Mouse (Mus musculus): Measurements from ENCODE around the gene Drc7.
A peak's percentile ranks its signal among the peaks of the same experiment; 100 is the strongest.

The Drc7 gene

DNA sequence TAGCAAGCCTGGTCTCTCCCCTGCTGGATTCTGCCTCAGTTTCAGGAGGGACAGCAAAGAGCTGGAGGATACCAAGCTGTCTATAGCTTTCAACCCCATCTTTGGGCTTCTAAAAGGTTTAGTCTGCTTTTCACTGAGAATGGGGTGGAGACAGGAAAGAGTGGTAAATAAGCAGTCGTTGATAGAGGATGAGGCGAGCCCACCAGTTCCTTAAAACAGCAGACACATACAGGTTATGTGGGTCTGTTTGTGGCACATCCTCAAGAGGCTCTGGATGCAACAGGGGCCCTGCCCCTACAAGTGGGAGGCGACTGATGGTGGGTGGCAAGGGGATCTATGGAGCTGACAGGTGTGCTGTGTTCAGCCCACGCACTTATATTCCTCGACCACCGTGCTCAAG, 3.8 kb downstream of the Drc7 start:
- no peak for DNase-seq (ENCODE audit: extremely low read depth, low read depth, low spot score)

DNA sequence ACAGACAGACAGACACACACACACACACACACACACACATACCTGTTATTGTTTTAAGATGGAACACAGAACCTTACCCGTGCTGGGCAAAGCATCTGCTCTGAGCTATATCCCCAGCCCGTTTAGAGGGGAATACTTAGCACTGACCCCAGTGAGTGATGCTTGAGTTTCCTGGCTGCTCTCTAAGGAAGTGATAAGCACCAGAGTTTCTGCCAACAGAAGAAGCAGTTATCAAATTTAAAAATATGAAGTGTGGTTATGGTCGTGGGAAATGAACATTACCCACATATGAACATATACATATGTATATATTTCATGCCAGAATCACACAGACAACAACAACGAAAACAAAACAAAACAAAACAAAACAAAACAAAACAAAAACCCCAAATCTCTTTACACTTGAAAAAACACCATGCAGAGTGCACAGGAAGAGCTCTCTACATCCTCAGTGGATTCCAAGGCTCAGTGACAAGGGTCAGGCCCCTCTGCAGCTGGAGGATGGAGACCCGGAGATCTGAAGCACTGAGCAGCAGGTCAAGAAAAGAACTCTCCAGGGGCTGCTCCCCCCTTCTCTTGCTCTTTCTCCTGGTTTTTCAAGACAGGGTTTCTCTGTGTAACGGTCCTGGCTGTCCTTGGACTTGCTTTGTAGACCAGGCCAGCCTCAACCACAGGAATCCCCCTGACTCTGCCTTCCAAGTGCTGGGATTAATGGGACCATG, 5.1 kb downstream of the Drc7 start:
- no peak for DNase-seq (ENCODE audit: extremely low read depth, low read depth, low spot score)

DNA sequence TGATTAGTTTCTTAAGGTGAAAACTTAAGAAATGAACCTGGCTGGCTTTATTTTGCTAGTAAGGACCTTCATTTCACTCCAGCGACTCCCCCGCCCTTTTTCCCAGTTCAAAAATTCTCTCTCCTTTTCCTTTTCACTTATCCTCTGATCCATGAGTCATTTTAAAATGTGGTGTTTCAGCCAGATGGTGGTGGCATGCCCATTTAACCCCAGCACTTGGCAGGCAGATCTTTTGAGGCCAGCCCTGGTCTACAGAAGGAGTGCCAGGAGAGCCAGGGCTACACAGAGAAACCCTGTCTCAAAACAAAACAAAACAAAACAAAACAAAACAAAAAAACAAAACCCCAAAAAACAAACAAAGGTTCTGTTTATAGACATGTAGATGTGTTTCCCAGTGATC, 9.6 kb downstream of the Drc7 start:
- DNase-seq (ENCODE audit: extremely low read depth, low read depth, low spot score) = no peak

DNA sequence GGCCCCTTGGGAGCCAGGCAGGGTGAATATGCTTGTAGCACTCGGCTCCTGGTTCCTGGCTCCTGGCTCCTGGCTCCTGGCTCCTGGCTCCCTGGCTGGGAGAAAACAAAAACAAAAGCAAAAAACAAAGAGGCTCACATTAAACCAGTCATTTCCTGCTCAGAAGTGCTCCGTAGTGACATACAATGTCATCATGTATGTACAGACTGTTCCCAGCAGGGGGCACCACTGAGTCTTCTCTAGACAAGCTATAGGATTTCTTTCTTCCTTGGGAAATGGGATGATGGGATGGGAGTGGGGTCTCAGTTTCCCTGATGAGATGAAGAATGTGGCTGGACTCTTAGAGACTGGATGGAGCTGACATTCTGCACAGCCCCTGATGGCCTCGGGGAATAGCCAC, 12.7 kb downstream of the Drc7 start:
- DNase-seq (ENCODE audit: extremely low read depth, low read depth, low spot score) = no peak

DNA sequence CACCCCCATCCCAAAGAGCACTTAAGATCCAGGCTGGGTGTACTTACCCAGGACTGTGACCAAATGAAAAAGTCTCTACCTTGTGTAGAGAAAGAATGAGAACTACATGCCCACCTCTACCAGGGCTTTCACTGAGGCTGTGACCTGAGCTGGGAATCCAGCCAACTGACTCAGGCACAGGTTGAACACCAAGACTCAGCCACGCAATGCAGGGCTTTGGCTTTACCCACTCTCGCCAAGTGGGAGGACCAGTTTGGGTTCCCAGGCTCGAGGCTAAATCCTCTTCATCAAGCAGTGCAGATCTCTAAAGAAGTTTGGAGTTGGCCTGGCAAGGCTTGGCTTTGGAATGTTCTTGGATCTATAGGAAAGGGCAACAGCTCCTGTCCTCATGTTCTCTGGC, 20.6 kb downstream of the Drc7 start:
- DNase-seq (ENCODE audit: extremely low read depth, low read depth, low spot score) = peak; percentile 65

DNA sequence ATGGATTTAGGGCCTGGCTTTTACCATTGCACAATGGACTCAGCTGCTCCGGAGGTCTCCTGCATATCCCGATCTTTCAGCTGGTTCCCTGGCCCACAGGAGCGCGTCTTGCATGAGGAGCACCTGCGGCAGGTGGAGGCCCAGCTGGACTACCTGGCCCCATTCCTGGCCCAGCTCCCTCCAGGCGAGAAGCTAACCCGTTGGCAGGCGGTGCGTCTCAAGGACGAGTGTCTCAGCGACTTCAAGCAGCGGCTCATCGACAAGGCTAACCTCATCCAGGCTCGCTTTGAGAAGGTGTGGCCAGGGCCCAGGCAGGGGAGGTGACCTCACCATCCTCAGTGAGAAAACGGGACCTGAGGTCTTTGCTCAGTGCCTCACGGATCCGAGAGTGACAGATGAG, 21.2 kb downstream of the Drc7 start:
- no peak for DNase-seq (ENCODE audit: extremely low read depth, low read depth, low spot score)

DNA sequence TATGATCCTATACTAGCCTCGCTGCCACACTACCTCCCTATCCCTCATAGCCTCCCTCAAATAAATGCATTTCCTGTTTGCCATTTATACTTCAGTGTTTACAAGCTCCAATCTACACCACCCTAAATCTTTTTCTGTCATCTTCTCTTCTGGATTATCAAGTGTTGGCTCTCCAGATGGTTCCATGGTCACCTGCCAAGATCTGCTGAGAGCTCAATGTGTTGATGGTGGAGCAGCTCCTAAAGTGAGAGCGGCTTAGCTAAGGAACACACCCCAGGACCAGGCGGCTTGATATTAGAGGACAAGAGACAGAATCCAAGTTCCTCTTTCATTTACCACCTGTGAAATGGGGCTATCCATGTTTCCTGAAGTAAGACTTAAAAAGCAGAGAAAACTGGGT, 23.2 kb downstream of the Drc7 start:
- DNase-seq (ENCODE audit: extremely low read depth, low read depth, low spot score) = no peak

DNA sequence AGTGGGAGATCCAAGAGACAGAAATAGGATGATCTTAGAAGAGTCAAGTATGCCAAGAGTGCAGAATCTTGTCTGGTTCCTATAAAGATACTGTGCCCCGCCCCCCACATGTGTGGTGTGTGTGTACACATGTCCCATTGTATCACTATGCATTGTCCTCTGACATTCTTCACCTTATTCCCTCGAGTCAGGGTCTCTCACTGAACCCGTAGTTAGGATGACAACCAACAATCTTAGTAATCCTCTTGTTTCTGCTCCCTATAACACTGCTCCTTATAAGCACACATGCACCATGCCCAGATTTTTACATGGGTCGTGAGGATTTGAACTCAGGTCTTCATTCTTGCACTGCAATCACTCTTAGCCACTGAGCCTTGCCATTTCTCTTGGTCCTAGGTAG, 24.4 kb downstream of the Drc7 start:
- DNase-seq (ENCODE audit: extremely low read depth, low read depth, low spot score) = no peak

DNA sequence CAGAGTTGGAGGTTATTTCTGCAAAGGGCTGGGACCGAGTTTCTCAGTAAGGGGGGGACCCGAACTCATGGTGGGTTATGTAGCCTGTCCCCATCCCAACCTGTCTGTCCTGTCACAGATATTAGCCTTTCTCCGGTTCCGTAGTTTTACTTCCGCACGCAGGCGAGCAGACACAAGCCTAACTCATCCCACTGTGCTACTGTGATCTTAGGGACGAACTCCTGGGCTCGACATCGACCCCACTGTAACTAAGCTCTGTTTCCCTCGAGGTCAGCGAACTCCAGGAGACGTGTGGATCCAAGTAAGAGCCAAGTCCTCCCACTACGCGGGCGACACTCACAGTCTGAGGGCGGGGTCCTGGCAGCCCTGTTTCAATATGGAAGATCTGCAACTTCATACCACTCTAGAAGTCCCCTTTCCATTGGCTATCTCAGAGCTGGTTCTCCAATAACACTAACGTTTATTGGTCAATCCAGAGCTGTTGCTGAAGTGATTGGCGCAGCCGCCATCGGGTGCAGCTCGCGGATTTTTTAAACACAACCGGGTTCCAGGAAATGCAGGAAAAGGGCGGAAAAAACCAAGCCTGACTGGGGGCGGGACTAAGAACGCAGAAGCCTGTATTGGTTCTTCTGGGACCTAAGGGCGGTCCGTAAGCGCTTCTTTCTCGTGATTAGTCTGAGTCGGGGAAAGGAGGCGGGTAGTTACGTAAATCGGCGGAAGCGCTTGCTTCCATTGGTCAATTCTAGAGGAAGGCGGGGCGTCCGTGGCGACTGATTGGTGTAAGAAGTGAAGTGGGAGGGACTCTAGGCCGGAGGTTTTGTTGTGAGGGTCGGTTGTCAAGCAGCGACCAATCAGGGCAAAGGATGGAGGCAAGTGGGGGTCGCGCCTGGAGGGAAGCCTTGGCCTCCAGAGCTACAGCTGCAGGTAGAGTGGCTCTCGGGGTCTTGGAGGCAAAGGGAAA, 25.8 kb downstream of the Drc7 start, which contains the start of gene Katnb1:
Katnb1 (plus strand) TSS at position 806 of the 961 bp plus-strand sequence.
- DNase-seq (ENCODE audit: extremely low read depth, low read depth, low spot score) = peak; percentile 100

DNA sequence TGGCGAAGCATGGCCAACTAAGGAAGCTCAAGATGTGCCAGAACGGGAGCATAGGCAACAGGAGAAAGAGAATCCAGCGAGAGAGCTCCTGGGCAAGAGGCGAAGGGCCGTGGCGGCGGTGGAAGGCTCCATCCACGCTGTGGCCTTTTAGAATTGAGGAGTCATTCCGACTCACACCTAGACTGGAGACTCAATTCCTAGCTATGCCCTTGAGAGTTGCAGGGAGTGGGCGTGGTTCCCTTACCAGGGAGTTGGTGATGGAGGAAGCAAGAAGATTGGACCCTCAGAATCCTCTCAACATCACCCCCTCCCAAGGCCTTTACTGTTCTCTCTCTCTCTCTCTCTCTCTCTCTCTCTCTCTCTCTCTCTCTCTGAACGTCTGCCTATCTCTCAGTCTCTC, 26.7 kb downstream of the Drc7 start:
- no peak for DNase-seq (ENCODE audit: extremely low read depth, low read depth, low spot score)

DNA sequence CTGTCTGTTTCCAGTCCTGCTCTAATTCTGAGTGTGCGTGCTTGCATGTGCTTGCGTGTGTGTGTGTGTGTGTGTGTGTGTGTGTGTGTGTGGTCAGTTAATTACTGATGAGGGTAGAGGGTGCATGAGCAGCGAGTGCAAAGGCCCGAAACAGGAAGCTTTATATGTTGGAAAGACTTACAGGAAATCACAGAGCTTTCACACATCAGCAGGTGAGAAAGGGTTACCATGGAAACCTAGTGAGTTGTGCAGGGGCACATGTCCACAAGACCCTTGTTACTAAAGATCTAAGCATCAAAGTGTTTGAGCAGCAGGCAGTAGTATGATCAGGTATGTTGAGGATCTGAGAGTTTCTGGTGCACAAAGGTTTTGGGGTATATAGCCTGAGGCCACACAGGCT, 29.4 kb downstream of the Drc7 start:
- DNase-seq (ENCODE audit: extremely low read depth, low read depth, low spot score) = no peak

DNA sequence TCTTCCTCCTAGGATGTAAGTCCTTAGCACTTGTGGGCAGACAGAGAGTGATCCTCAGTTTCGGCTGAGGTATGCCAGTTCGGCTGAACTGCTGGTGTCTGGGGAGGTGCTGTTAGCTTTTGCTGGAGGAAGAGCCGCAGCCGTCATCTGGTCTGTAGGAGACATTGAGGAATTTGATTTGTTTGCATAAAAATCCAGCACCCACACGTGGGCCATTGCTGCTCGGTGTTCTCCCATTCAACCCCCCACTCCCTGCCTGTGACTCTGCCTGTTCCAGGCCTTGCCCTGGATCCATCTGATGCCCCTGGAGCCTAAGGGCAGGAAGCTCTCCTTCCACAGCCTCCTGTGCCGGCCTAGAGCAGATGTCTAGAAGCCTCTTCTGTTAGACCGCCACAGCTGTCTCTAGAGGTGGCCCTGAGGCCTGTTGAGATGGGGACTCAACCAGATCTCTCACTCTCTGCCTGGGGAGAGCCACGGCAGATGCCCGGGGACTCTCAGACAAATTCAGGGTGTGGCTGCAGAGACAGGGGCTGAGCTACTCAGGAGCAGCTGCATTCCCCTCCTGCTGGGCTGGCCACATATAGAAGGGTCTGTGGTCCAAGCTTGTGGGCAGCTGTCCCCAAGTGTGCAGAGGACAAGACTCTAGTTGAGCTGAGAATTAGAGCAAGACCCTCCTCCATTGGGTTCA, 30.0 kb downstream of the Drc7 start:
- DNase-seq (ENCODE audit: extremely low read depth, low read depth, low spot score) = no peak

DNA sequence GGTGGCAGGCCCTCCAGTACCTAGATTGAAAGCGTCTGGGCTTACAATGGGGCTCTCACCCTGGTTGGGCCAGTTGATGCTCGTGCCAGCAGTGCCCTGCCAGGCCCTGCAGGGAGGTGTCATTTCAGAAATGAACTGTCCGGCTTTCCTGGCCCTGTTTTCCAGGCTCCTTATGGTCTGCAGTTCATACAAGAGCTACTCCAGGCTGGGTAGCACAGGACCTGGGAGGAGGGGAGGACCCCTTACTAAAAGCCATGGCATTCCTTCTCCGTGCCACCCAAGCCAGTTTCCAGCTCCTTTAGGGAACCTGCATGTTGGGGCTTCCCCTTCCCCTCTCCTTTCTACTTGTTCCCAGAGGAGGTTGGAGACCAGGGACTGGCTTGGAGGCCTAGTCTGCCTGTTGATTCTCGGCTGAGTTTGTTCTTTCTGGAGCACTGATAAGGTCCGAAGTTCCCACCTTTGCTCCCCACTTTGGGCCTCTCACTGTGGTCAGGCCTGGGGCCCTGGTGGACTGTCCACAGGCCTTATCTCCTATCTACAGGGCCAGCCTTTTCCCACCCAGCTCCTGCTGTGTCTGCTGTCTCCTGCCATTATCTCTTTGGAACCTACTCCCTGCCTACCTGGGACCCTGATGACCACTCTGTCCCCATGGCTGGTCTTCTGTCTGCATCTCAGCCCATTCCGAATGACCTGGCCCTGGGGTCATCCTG, 30.7 kb downstream of the Drc7 start:
- no peak for DNase-seq (ENCODE audit: extremely low read depth, low read depth, low spot score)

DNA sequence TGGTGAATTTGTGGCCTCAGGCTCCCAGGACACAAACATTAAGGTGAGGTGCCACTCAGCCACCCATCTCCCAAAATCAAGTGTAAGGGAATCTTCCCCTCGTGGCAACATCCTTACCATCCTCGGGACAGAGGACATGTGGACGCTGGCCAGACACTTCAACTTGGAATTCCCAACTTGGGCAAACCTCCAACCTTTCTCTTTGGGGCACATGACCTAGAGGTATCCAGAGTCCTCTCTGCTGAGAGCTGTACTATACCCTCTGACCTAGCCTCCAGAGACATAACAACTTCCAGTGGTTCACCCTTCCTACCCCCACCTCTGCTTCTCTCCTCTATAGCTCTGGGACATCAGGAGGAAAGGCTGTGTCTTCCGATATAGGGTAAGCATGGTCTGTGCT, 38.7 kb downstream of the Drc7 start:
- DNase-seq (ENCODE audit: extremely low read depth, low read depth, low spot score) = no peak

DNA sequence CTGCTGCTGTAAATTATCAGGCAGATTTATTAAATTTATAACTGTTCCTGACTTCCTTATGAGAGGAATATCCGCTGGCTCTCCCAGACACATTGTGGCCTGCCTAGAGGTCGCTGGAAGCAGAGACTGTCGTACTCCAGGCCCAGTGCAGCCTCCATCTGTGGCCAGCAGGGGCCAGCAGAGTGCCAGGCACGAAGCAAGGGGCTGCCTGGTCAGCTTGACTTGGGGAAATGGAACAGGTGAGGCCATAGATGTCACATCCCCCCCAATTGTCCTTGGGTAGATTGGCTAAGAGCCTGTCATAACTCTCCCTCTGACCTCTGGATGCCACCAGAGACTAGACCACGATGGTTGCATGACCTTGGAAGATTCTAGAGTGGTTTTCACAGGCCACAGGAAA, 44.1 kb downstream of the Drc7 start:
- DNase-seq (ENCODE audit: extremely low read depth, low read depth, low spot score) = no peak

DNA sequence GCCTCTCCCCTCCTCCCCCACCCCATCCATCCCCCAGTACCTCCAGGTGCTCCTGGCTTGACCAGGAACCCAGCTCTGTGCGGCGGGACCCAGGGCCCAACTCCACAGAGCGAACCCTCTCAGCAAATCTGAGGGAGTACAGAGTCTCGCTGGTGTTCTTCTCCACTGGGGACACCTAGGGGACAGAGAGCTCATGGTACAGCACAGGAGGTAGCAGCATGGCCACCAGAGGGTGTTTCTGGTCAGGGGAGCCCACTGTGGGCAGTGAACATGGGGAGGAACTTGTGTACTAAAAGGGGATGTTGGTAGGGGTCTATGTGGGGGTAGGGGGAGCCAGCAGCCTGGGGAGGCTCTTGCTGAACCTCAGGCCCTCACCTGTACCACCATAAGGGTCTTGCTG, 47.1 kb downstream of the Drc7 start:
- DNase-seq (ENCODE audit: extremely low read depth, low read depth, low spot score) = no peak

DNA sequence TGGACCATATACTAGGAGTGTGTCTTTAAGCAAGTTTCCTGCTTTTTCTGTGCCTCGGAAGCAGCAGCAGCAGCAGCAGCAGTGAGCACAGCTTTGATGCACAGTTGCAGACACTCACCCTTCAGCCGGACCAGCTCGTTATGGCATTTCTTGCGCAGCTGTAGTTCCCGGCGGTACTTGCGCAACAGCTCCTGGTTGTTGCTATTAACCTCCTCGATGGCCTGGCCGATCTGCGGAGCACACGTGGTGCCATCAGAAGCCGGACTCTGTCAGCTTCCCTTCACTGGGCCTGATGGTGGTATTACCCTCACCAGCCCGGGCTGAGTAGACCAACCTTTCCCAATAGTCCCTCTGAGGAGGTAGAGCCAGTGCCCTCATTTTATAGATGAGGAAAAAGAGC, 52.4 kb downstream of the Drc7 start:
- no peak for DNase-seq (ENCODE audit: extremely low read depth, low read depth, low spot score)

DNA sequence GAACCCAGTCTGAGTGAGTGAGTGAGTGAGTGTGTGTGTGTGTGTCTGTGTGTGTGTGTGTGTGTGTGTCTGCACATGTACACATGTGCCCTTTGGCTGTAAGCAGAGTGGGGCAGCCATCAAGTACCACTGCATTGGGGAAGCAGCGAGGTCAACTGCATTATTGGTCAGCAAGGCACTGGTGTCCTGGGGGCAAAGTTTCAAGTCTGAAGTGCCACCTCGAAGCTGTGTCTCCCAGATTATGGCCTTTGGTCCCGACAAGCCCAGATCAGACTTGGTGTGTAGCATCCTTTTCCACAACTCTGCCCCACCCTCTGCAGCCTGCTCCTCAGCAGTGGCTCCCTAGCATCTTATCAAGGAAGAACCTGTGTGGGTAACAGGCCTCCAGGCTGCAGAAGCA, 57.7 kb downstream of the Drc7 start:
- DNase-seq (ENCODE audit: extremely low read depth, low read depth, low spot score) = no peak

DNA sequence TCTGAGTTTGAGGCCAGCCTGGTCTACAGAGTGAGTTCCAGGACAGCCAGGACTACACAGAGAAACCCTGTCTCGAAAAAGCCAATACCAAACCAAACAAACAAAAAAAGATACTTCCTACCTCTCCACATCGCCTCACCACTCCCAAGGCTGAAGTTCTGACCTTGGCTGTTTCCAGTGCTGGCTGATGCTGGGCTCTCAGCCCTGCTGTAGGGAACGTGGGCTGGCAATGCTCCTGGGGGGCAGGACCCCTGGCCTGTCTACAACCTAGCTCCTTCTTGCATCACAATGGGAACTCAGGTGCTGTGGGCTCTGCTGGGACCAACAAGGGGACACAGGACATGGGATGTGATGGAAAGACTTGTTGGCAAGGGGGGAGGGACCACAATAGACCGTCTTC, 58.2 kb downstream of the Drc7 start:
- no peak for DNase-seq (ENCODE audit: extremely low read depth, low read depth, low spot score)

DNA sequence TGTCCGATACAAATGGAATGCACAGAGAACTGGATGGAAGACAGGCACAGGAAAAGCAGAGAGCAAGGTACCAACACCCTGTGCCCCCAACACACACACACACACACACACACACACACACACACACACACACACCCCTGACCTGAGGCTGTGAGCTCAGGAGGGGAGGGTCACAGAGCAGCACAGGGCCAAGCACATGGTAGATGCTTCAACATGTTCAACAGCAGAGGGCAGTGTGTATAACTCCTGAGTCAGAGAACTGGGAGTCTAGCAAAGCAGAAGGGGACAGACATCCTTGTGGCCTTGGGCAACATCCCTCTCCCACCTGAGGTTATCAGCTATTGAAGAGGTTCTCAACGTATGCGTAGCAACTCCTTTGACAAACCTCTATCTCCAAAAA, 58.8 kb downstream of the Drc7 start:
- no peak for DNase-seq (ENCODE audit: extremely low read depth, low read depth, low spot score)

DNA sequence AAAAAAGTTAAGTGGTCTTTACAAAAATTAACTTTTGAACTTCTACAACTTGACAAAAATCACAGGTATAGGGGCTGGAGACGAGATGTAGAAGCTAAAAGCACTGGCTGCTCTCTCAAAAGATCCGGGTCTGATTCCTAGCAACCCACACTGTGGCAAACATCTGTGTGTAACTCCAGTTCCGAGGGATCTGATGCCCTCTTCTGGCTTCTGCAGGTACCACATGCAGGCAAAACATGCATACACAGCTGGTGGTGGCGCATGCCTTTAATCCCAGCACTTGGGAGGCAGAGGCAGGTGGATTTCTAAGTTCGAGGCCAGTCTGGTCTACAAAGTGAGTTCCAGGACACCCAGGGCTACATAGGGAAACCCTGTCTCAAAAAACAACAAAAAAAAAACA, 68.6 kb downstream of the Drc7 start:
- DNase-seq (ENCODE audit: extremely low read depth, low read depth, low spot score) = no peak
